1 mouse cellular context compared by ENCODE assay signal in genomic region chr15:98633822-98634470, GRCm38 (mm10).
A peak's percentile ranks its signal among the peaks of the same experiment; 100 is the strongest.
TF ChIP-seq lines count a peak whose summit lies in the region.

No protein-coding gene starts in this region.

TF ChIP-seq in MEL, 35 proteins besides CTCF, POLR2A, EP300 and RAD21 (continued from another document):
- TF ChIP-seq MYC (IDR thresholded peaks at IDR 0.05; ENCODE audit: low read depth, low read length) (0 out of 2 replicates have a peak, but pooled peaks have one; percentile 21), MAFK (IDR thresholded peaks at IDR 0.05; ENCODE audit: borderline replicate concordance, low read depth, low read length) (no peak), SMC3 (IDR thresholded peaks at IDR 0.05; ENCODE audit: low read depth, low read length) (no peak), ELF1 (IDR thresholded peaks at IDR 0.05; ENCODE audit: low read depth, low read length) (0 out of 2 replicates have a peak, but pooled peaks have one; percentile 30), RCOR1 (IDR thresholded peaks at IDR 0.05; ENCODE audit: low read depth, low read length) (no peak), MAZ (IDR thresholded peaks at IDR 0.05; ENCODE audit: low read depth, low read length) (0 out of 2 replicates have a peak, but pooled peaks have one; percentile 28)
TF ChIP-seq in MEL: peak in this region for 3.
